Mouse (Mus musculus): ENCODE results near the gene Ror2. TPM values are rescaled to one million over a fixed set of nuclear protein-coding genes. Genes with fewer than 3 reads are reported as not detected.

Ror2 gene
- polyA plus RNA-seq, 1 experiment from 2014 or later: 0.18 TPM

- Histone ChIP-seq H3K4me3 (ENCODE audit: low read depth, low read length) (no peak overlapping the region), H3K27ac (ENCODE audit: low read depth) (no peak overlapping the region), H3K9me3 (ENCODE audit: low read length) (no peaks in the 10 kb centered on the region), H3K4me2 (ENCODE audit: low read depth, low read length) (no peak overlapping the region), H3K9ac (replicated peaks) (no peak overlapping the region), H3K36me3 (replicated peaks; ENCODE audit: insufficient read depth, low read length) (no peaks in the 10 kb centered on the region), H3K27me3 (ENCODE audit: insufficient read depth, low read length) (no peaks in the 10 kb centered on the region), H3K4me1 (ENCODE audit: insufficient read depth) (no peaks in the 10 kb centered on the region)
- DNase-seq (no peak), ATAC-seq (no peak)
- WGBS (ENCODE audit: insufficient replicate concordance): 70% methylated on average over 7 of the region's 7 CpGs
- TF ChIP-seq CTCF (IDR thresholded peaks at IDR 0.05; ENCODE audit: low read depth): no peak
These were observed 108.6 kb downstream of the Ror2 start for GRCm38 (mm10) chr13:53177424-53177718.

- Histone ChIP-seq H3K4me3 (ENCODE audit: low read depth, low read length) (no peak overlapping the region), H3K4me1 (ENCODE audit: insufficient read depth) (no peaks in the 10 kb centered on the region), H3K27me3 (ENCODE audit: insufficient read depth, low read length) (no peaks in the 10 kb centered on the region), H3K9ac (replicated peaks) (no peak overlapping the region), H3K4me2 (ENCODE audit: low read depth, low read length) (no peak overlapping the region), H3K27ac (ENCODE audit: low read depth) (no peak overlapping the region), H3K9me3 (ENCODE audit: low read length) (no peaks in the 10 kb centered on the region), H3K36me3 (replicated peaks; ENCODE audit: insufficient read depth, low read length) (no peaks in the 10 kb centered on the region)
- no peak for ATAC-seq
- TF ChIP-seq CTCF (IDR thresholded peaks at IDR 0.05; ENCODE audit: low read depth) (no peak), EP300 (IDR thresholded peaks at IDR 0.05; ENCODE audit: low read depth) (no peak)
- WGBS (ENCODE audit: insufficient replicate concordance): 72% methylated on average over 10 of the region's 10 CpGs
- DNase-seq: no peak
These were observed 109.1 kb downstream of the Ror2 start for GRCm38 (mm10) chr13:53176695-53177423.

- Histone ChIP-seq H3K9me3 (ENCODE audit: low read length) (no peaks in the 10 kb centered on the region), H3K27me3 (ENCODE audit: insufficient read depth, low read length) (no peaks in the 10 kb centered on the region), H3K4me3 (ENCODE audit: low read depth, low read length) (no peak overlapping the region), H3K36me3 (replicated peaks; ENCODE audit: insufficient read depth, low read length) (no peaks in the 10 kb centered on the region), H3K4me2 (ENCODE audit: low read depth, low read length) (no peak overlapping the region), H3K9ac (replicated peaks) (no peak overlapping the region), H3K4me1 (ENCODE audit: insufficient read depth) (no peaks in the 10 kb centered on the region), H3K27ac (ENCODE audit: low read depth) (no peak overlapping the region)
- TF ChIP-seq EP300 (IDR thresholded peaks at IDR 0.05; ENCODE audit: low read depth): no peak
- no peak for TF ChIP-seq CTCF (IDR thresholded peaks at IDR 0.05; ENCODE audit: low read depth)
- DNase-seq: no peak
- no peak for ATAC-seq
- WGBS (ENCODE audit: insufficient replicate concordance): 72% methylated on average over 7 of the region's 7 CpGs
These were observed 110.9 kb downstream of the Ror2 start for GRCm38 (mm10) chr13:53175041-53175440.

- Histone ChIP-seq H3K4me2 (ENCODE audit: low read depth, low read length) (no peak overlapping the region), H3K27ac (ENCODE audit: low read depth) (no peak overlapping the region), H3K36me3 (replicated peaks; ENCODE audit: insufficient read depth, low read length) (no peaks in the 10 kb centered on the region), H3K4me3 (ENCODE audit: low read depth, low read length) (no peak overlapping the region), H3K9ac (replicated peaks) (no peak overlapping the region), H3K9me3 (ENCODE audit: low read length) (no peaks in the 10 kb centered on the region), H3K27me3 (ENCODE audit: insufficient read depth, low read length) (no peaks in the 10 kb centered on the region), H3K4me1 (ENCODE audit: insufficient read depth) (no peaks in the 10 kb centered on the region)
- TF ChIP-seq CTCF (IDR thresholded peaks at IDR 0.05; ENCODE audit: low read depth) (no peak), EP300 (IDR thresholded peaks at IDR 0.05; ENCODE audit: low read depth) (no peak)
- 42% methylated on average over 10 of the region's 10 CpGs for WGBS (ENCODE audit: insufficient replicate concordance)
- no peak for DNase-seq
- ATAC-seq: no peak
These were observed 122.3 kb downstream of the Ror2 start for GRCm38 (mm10) chr13:53163671-53164070.

DNA sequence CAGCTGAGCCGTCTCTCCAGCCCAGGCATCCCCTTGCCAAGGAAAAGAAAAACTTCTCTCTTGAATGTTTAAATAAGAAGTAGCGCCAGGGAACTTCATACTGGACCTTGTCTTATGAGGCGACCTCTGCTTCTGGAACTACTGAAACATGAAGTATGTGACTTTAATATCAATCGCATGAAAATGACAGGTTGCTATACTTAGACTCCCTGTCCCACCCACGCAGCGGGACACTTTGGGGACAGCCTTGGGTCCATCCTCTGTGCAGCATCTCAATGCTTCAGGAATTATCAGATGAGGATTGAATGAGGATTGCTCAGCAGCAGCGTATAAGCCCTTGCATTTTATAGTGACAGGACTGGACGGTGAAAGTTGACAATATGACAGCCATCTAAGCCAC lies 122.9 kb downstream of the Ror2 start:
- no peak overlapping the region for H3K9ac ChIP-seq (replicated peaks)
- 68% methylated on average over 8 of the region's 8 CpGs for WGBS (ENCODE audit: insufficient replicate concordance)
- no peak for TF ChIP-seq CTCF (IDR thresholded peaks at IDR 0.05; ENCODE audit: low read depth)
- no peak for TF ChIP-seq EP300 (IDR thresholded peaks at IDR 0.05; ENCODE audit: low read depth)
- H3K4me1 ChIP-seq (ENCODE audit: insufficient read depth): no peaks in the 10 kb centered on the region
- no peak overlapping the region for H3K4me3 ChIP-seq (ENCODE audit: low read depth, low read length)
- H3K27me3 ChIP-seq (ENCODE audit: insufficient read depth, low read length): no peaks in the 10 kb centered on the region
- H3K27ac ChIP-seq (ENCODE audit: low read depth): no peak overlapping the region
- DNase-seq: no peak
- H3K4me2 ChIP-seq (ENCODE audit: low read depth, low read length): no peak overlapping the region
- no peak for ATAC-seq
- no peaks in the 10 kb centered on the region for H3K36me3 ChIP-seq (replicated peaks; ENCODE audit: insufficient read depth, low read length)
- H3K9me3 ChIP-seq (ENCODE audit: low read length): no peaks in the 10 kb centered on the region

GRCm38 (mm10) chr13:53159501-53159900 lies 126.4 kb downstream of the Ror2 start:
- Histone ChIP-seq H3K4me3 (ENCODE audit: low read depth, low read length) (no peak overlapping the region), H3K27me3 (ENCODE audit: insufficient read depth, low read length) (no peaks in the 10 kb centered on the region), H3K9ac (replicated peaks) (no peak overlapping the region), H3K36me3 (replicated peaks; ENCODE audit: insufficient read depth, low read length) (no peaks in the 10 kb centered on the region), H3K4me1 (ENCODE audit: insufficient read depth) (no peaks in the 10 kb centered on the region), H3K9me3 (ENCODE audit: low read length) (no peaks in the 10 kb centered on the region), H3K27ac (ENCODE audit: low read depth) (no peak overlapping the region), H3K4me2 (ENCODE audit: low read depth, low read length) (no peak overlapping the region)
- WGBS (ENCODE audit: insufficient replicate concordance): 77% methylated on average over 5 of the region's 6 CpGs
- ATAC-seq (no peak), DNase-seq (no peak)
- TF ChIP-seq EP300 (IDR thresholded peaks at IDR 0.05; ENCODE audit: low read depth) (no peak), CTCF (IDR thresholded peaks at IDR 0.05; ENCODE audit: low read depth) (no peak)

Data from liver, postnatal 0 days (tissue).